Mouse (Mus musculus) layer of hippocampus, adult 18-20 months (tissue): ENCODE data around the gene St6gal1. TPM values are rescaled to one million over a fixed set of nuclear protein-coding genes. Genes with fewer than 3 reads are reported as not detected.
"Not testable (repeated sequence)": the region's sequence is repeated elsewhere in the genome, so short reads cannot be mapped to it uniquely, and the experiment has no call there.

ENCODE experiments used
- DNase-seq, 2 experiments: peaks; one replicate each; pipeline ENCODE4 v3.0.0; 2022; ENCODE audit warnings: low spot score in 2 of 2
- long read RNA-seq: library from polyadenylated mRNA; stranded (forward); transcript quantifications from one replicate; pipeline ENCODE4 v2.0.0, GENCODE M21; 2021
- total RNA-seq, 2 experiments: library from RNA; stranded (reverse); gene quantifications; 2 replicates each; pipeline ENCODE4 v1.2.3; 2021

The St6gal1 gene
- 10 to 100 TPM; 15.9 to 16.3 TPM for total RNA-seq
- long read RNA-seq, full-length matches to known transcripts: 30 of 38 reads
- long read RNA-seq, partial matches to known transcripts: 0 of 38 reads
- long read RNA-seq, other reads (novel, unspliced or antisense): 8 of 38 reads

DNA sequence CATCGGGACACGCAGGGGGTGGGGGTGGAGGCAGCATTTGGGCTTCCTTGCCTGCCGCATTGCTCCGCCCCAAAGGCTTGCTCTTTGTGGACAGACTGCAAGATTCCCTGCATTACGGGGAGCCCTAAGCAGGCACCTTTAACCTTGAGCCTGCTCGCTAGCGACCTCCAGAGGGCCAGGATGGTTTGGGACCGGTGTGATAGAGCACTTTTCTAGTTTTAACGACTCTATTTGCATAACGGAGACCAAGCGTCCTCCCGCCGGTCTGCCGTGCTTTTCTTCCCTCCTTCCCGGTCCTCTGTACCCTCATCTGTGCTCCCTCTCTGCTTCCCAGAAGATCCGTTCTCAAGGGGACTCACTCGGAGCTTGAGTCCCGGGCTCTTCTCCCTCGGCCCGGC lies at the start of gene St6gal1:
St6gal1 (plus strand) TSS at position 70 of the 398 bp plus-strand sequence.
- DNase-seq: peak; percentile 22 to 76

DNA sequence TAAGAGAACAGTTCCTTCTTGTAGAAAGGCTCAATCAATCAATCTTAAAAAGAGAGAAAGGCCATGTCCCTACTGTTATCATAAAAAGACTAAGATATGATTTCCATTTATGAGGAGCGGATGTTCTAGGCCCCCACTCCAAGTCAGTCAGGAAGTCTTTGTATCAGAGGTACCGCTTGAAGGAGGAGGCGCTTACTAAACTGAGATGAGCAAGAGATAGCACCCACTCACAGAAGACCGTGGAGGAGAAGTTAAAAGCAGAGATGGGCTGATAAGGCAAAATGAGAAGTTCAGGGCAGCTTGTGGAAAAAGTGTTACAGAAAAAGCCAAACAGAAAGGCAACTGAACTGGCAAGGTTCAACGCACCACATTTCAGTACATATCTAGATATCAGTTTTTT lies 49.7 kb upstream of the St6gal1 start:
- DNase-seq: no peak

DNA sequence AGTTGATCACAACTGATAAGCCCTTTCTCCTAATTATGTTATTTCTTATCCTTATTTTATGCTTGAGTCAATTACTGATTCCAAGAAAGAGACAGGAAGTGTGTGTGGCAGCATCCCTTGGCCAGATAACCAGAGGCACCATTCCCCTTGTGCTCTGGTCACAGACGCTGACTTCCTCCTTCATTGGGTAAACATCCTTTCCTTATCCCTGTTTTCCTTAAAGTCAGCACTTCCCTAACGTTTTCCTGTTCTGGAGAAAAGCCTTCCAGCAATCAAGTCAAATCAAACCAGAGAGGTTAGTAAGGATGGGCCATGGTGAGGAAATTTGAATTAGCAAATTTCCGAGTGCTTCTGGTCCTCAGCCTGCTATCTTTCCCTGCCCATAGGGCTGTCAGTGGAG lies 48.6 kb upstream of the St6gal1 start:
- DNase-seq: no peak

DNA sequence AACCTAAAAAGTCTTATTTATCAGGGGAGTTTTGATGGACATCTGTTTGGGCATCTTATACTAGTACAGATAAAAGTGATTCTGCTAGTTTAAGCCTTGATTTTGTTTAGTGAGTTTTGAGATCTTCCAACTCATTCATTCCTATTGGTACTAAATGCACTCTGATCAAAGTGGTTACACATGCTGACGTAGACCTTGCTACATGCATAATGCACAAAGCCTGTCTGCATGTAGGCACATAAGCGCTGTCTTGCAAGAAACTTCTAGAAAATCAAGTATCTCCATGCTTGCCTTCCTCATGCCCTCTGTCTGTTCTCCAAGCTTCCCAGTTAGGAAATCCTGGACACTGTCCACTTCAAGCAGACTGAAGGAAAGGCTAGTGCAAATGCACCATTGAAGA lies 46.7 kb upstream of the St6gal1 start:
- DNase-seq: no peak

DNA sequence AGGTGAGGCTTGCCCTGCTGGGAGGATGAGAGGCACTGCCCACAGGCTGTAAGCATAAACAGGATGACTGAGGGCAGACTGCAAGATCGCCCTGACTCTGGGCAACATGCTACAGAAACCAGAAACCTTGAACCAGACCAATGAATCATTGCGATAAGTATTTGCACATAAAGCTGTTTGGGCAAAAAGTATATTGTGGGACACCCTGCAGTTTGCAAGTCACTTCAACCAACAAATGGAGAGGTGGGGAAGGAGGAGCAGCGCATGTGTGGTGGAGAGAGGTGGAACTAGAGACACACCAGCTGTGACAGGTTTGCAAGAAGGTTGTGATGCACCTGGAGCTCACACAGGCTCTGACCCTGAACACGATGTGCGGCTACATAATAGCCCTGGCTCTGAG lies 45.7 kb upstream of the St6gal1 start:
- DNase-seq: no peak

DNA sequence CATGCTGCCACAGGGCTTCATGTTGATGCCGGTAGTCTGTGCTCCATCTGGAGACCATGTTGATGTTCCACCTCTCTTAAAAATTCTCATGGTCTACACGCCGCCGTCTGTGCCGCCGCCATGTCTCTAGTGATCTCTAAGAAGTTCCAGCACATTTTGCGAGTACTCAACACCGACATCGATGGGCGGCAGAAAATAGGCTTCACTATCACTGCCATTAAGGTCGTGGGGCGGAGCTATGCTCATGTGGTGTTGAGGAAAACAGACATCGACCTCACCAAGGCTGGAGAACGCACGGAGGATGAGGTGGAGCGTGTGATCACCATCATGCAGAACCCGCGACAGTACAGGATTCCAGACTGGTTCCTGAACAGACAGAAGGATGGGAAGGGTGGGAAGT lies 45.1 kb upstream of the St6gal1 start:
- not testable (repeated sequence) for DNase-seq

DNA sequence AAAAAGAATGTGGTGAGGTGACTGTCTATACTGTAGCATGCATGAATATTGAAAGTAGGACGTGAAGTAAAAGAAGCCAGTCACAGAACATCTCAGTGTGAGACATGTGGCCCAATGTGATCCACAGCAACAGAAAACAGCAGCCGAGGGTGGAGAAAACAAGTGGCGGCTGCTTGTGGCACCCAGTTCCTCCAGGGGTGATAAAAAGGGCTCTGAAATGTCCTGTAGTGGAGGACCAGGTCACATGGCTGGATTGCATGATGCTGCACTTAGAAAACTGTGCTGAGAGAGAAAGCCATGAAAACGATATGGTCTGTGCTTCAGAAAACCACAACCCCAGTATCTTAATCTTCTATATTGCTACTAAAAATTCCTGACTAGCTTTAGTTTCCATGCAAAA lies 43.5 kb upstream of the St6gal1 start:
- DNase-seq: no peak

DNA sequence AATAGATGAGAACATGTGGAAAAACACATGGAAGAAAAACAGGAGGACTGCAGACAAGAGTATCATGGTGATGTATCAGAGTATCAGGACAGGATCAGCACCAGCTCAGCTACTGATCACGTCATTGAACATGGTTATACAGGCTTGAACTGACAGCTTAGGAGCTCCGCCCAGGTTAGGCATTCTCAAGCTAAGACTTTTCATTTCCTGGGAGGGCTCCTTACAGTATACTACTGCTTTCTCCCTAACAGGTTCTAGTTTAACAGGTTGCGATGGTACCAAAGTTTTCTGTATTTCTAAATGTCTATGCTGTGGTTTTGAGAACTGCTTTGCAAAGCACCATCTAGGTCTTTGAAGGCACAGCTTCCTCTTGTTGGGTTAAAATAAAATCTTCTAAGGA lies 43.1 kb upstream of the St6gal1 start:
- DNase-seq: no peak

DNA sequence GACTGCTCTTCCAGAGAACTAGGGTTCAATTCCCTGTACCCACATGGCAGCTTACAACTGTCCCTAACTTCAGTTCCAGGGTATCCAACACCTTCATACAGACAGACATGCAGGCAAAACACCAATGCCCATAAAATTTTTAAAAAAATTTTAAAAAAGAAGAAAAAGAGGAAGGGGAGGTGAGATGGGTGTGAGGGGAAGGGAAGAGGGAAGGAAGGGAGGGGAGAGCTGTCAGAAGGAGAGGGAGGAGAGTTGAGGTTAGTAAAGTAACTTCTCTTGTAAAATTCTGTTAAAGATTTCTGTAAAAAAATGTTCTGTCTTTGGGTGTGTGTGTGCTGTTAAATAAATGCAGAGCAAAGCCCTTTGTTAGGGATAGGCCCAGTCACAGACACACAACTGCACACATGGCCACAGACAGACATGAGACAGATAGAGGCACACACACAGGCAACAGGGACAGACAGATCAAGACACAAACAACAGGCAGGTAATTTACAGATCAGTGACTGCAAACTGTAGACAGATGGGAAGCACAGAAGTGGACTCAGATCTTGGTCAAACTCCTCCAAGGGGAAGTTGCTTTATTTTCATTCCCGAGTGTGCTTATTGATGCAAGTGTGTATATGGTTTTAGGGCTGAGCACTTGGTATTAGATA lies 42.5 kb upstream of the St6gal1 start:
- DNase-seq: no peak

DNA sequence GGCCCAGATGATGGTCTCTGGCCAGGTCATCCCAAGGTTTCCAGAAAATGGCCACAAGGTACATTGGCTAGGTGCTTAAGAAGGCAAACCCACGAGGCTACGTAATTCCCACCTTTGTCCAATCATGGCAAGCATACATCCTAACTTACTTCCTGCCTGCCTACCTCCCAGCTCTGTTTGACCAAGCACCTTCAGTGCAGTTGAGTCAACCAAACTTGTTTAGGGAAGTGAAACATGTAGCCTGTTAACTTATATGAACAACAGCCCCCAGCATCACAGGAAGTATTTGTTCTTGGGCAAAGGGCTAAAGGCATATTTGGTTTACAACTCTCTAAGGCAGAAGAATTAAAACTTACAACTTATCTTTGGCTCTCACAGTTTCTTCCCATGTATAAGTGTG lies 38.7 kb upstream of the St6gal1 start:
- no peak for DNase-seq

DNA sequence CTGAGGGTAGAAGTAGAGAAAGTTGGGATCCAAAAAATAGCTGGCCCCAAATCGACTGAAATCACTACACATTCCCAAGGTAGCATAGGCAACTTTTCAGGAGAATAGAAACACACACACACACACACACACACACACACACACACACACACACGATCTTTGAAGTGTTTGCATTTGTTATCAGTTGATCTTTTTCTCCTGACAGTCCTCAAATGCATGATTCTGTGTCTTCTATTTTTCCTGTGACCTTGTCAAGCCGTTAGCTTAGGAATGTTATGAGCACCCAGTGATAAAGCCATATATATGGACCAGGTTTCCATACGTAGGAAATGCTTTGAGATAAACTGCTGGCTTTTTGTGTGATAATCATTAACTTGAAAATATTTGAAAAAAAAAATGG lies 38.1 kb upstream of the St6gal1 start:
- DNase-seq: no peak

DNA sequence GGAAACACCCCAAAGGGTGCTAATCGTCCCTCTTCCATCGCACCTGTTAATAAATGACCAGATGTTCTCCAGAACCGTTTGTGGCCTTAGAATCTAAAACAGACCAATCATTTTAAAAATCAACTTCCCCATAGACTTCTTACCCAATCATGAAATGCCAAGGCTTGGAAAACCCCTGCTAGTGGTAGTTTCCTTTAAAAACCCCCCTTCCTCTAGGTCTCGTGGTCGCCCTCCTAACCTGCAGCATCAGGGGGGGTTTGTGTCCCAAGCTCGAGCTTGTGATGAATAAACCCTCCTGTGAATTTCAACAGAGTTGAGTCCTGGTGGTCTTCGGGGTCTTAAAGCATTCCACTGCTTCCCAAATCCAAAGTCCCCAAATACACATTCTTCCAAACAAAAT lies 36.6 kb upstream of the St6gal1 start:
- no peak for DNase-seq

DNA sequence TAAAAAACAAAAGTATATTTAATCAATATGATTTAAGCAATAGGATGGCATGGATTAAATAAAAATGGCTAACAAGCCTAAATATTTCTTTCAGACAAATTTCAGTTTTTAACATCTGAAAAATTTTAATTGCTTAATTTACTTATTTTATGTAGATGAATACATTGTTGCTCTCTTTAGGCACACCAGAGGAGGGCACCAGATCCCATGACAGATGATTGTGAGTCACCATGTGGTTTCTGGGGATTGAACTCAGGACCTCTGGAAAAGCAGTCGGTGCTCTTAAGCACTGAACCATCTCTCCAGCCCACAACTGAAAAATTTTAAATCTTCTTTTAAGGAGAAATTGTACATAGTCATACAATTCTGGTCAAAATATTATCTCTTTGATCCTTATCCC lies 34.9 kb upstream of the St6gal1 start:
- no peak for DNase-seq

DNA sequence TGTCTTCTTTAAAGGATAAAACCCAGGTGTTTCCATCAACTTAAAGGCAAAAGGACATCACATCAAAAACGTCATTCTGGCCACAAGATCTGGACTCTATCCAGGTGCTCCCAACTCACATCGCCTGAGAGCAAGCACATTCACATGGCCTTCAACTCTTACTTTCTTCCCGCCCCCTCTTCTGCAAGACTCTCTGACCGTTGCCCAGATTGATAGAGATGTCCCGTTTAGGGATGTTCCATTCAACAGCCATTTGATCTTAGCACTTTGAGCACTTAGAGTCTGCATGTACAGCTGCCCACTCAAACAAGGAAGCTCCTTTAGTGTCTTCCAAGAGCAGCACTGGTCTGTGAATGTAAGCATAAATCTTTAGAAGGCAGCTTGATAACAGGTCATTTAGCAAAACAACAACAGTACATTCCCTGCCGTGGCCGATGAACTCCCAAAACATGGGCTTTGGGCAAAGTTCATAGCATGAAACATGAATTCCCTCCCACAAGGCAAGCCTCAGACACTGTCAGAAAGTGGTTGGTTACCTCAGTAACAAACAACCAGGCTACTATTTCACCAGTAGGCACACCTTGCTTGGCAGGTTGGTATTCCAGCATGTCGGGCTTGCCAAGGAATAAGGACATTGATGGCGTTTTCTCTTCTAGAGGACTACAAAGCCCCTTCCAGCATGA lies 32.8 kb upstream of the St6gal1 start:
- no peak for DNase-seq

DNA sequence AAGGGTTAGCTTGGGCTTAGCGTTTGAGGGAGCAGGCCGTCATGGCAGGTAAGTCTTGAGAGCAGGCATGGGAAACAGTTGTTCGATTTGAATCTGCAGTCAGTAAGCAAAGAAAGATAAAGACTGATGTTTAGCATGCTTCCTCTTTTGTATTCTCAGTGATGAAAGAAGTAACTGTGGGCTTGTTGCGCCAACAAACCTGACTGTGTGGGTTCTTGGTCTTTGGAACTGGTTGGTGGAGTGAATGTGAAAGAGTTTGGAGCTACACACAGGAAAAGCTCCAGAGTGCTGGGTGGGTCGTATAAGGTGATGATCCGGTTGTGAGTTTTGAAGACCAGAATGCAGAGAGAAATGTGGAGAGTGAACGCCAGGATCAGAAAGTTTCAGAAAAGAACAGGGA lies 28.9 kb upstream of the St6gal1 start:
- DNase-seq: no peak

DNA sequence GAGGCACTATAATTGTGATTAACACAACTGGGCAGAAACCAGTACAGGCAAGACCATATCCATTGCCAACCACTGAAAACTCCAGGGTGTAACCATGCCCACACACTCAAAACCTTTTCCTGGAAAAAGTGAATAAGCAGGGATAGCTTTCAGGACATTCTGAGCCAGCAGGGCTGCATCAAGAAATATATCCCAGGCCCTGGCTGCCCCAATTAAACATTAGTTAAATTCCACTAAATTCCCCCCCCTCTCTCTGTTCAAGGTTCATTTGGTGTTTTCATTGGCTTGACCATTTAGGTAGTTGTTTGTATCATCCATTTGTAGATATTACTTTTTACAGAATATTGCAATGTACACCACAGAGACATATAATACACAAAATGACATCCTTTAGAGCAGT lies 28.2 kb upstream of the St6gal1 start:
- DNase-seq: no peak

DNA sequence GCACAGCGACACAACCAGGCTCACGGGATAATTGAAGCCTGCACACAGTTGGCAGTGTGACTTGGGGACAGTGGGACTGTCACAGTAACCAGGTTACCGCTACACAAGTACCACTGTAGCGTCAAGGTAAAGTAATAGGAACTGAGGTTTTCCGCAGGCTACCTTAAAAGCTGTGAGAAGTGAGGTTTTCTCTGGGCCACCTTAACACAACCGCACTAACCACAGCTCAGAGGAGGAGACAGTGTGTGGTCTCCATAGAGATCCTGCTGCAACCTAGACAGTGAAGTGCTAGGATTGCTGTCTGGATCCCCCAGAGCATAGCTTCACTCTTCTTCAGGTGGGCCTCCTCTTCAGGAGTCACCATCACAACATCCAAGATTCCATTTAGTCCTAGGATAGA lies 27.7 kb upstream of the St6gal1 start:
- no peak for DNase-seq

DNA sequence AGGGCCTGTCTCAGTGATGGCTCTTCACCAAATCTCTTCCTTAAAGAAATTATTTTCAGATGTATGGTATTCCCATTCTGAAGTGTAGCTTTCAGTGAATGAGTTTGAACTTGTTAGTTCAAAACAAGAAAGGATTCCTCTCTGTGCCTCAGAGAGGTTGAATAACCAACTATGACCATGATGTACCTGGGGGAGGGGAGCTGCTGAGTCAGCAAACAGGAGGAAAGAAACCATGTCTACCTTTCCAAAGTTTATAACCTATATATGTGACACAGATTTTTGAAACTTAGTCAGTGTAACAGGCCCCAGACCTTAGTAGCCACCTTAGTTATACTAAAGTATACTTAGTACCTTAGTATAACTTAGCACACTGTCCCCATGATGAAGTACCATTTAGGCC lies 23.0 kb upstream of the St6gal1 start:
- no peak for DNase-seq

DNA sequence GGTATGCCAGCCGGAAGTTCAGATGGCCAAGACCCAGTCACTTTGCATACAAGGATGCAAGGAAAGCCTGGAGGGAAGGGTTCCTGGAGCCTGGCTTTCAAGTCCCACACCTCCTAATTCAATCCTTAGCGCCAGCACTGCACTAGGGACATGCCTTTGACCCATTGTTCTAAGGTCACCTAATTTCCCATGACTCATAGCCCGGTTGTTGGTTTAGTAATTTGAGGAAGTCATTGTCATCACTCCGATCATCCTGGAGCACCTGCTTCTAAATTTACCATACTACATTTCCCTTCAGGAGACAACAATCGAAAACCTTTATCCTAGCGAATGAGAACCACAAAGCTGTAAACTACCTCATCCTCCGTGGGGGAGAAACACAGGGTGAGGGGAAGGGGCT lies 10.2 kb upstream of the St6gal1 start:
- no peak for DNase-seq

DNA sequence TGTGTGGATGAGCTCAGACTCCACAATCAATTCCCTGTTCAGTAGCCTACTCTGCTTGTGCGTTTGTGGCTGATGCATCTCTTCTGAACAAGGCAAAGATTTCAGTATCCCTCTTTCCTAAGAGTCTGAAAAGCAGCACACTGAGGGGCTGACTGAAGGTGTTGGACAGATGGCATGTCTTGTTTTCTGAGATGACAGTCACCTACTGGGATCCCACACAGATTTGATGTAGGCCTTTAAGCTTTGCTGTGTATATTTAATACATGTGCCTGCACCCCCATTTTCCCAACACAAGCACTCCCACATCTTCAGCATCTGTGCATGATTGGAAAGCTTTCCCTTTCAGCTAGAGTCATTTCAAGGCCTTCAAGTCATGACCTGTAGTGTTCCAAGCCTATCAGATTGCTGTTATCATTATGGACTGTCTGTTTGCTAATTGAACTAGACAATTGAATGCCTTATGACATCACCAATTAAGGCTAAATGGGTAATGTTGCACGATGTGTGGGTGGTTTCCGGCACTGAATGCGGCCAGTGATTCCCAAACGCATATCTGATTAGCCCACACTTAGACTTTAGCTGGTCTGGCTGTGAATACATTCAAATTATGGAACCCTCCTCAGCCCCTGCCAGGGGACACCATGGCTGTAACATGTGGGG lies 9.2 kb upstream of the St6gal1 start:
- peak in 1 of 2 experiments; percentile 17 for DNase-seq

DNA sequence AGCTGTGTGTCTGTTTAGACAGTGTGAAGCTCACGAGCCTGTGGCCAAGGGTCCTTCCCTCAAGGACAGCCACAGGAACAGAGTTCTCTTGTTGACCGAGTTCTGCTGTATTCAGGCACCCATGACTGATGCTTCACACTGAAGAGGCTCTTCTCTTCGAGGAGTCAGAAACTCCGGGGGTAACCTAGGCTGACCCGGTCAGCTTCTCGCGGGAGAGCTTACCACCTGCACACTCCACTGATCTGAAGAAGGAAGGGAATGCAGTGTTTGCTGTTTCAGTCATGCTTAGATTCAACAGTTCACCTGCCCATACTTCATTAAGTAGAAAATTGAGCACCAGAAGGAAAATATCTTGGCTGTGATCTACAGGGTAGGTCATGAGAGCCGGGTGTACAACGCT lies 8.2 kb upstream of the St6gal1 start:
- no peak for DNase-seq

DNA sequence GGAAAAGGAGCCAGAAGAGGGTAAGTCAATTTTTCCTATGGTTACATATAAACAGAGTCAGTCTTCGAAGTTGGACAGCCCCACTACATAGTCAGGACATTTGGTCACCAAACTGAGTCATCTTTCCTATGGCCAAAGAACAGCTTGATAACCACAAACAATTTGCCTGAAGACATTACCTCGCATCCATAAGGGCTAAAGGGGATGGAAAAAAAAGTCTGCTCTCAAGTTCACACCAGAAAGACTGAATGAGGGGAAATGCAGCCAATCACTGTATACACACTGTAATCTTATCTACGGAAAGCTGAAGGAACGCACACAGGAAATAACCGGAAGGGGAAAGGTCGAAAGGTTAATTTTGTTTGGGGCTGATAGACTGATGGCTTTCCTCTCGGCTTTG lies 6.2 kb upstream of the St6gal1 start:
- DNase-seq: no peak
